Mouse (Mus musculus) embryo, embryonic 11 days (tissue): Measurements from ENCODE around the gene Gm28035.

Experiments
- DNase-seq: peaks from one replicate; pipeline ENCODE4 v3.0.0-alpha.2; 2015

Gm28035 gene

GRCm38 (mm10) chr2:30240267-30240666 lies at the start of gene Gm28035:
Gene Gm28035, plus strand, starts transcription at chr2:30240567.
- no peak for DNase-seq

GRCm38 (mm10) chr2:30191790-30192580 lies 48.4 kb upstream of the Gm28035 start:
- no peak for DNase-seq

GRCm38 (mm10) chr2:30194656-30195055 lies 45.7 kb upstream of the Gm28035 start:
- no peak for DNase-seq

- no peak for DNase-seq
Observed at GRCm38 (mm10) chr2:30198021-30198420, 42.3 kb upstream of the Gm28035 start.

- DNase-seq: no peak
Observed at GRCm38 (mm10) chr2:30199984-30200383, 40.4 kb upstream of the Gm28035 start.

- DNase-seq: no peak
Observed at GRCm38 (mm10) chr2:30200388-30200925, 39.9 kb upstream of the Gm28035 start.

GRCm38 (mm10) chr2:30203439-30203838 lies 36.9 kb upstream of the Gm28035 start:
- DNase-seq: peak; percentile 7

- DNase-seq: peak; percentile 42
Observed at GRCm38 (mm10) chr2:30205255-30205628, 35.1 kb upstream of the Gm28035 start.

- DNase-seq: peak; percentile 97
Observed at GRCm38 (mm10) chr2:30205629-30206357, 34.6 kb upstream of the Gm28035 start, which contains the start of gene Kyat1. Gene Kyat1, minus strand, starts transcription at chr2:30205847.

GRCm38 (mm10) chr2:30207401-30207800 lies 33.0 kb upstream of the Gm28035 start:
- DNase-seq: no peak

- no peak for DNase-seq
Observed at GRCm38 (mm10) chr2:30207886-30208285, 32.5 kb upstream of the Gm28035 start.

- DNase-seq: no peak
Observed at GRCm38 (mm10) chr2:30211408-30212168, 28.8 kb upstream of the Gm28035 start.

GRCm38 (mm10) chr2:30212169-30212545 lies 28.2 kb upstream of the Gm28035 start:
- DNase-seq: no peak

GRCm38 (mm10) chr2:30212951-30213350 lies 27.4 kb upstream of the Gm28035 start:
- DNase-seq: no peak

- DNase-seq: no peak
Observed at GRCm38 (mm10) chr2:30214745-30215144, 25.6 kb upstream of the Gm28035 start.

- no peak for DNase-seq
Observed at GRCm38 (mm10) chr2:30215493-30215892, 24.9 kb upstream of the Gm28035 start.

GRCm38 (mm10) chr2:30216293-30216692 lies 24.1 kb upstream of the Gm28035 start:
- no peak for DNase-seq

GRCm38 (mm10) chr2:30235593-30235992 lies 4.8 kb upstream of the Gm28035 start:
- DNase-seq: no peak

- peak; percentile 37 for DNase-seq
Observed at GRCm38 (mm10) chr2:30236426-30237198, 3.8 kb upstream of the Gm28035 start.

- DNase-seq: peak; percentile 99
Observed at GRCm38 (mm10) chr2:30237199-30237880, 3.0 kb upstream of the Gm28035 start, which contains the start of gene Lrrc8a. Gene Lrrc8a, plus strand, starts transcription at chr2:30237715.

GRCm38 (mm10) chr2:30237881-30238280 lies 2.5 kb upstream of the Gm28035 start:
- no peak for DNase-seq
